Mouse (Mus musculus): ENCODE results near the gene Pts. TPM values are rescaled to one million over a fixed set of nuclear protein-coding genes. Genes with fewer than 3 reads are reported as not detected.

Pts gene
- polyA plus RNA-seq, 1 experiment from 2014 or later, result 87.9 TPM

DNA sequence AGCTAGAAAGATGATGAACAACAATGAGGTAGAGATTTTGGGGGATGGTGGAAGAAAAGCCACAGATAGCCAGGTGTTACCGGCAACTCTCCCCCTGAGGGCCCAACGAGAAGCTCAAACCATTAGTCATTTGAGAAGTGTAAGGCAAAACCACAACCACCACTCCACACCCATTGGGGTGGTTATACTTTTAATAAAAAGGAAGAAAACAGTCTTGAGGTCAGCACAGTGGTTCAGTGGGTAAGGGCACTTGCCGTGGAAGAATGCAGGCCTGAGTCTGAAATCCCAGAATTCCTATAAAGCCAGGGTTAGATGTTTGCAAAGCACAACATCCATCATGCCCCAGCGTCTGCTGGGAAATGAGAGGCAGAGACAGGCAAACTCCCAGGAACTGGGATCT, 8.8 kb upstream of the Pts start:
- H3K9me3 ChIP-seq (replicated peaks; ENCODE audit: control insufficient read depth, low read length), result no peaks in the 10 kb centered on the region; the same call in 1 of the 2 replicates
- WGBS (ENCODE audit: insufficient replicate concordance), result 67% methylated on average over 4 of the region's 4 CpGs
- H3K4me1 ChIP-seq (ENCODE audit: control insufficient read depth, insufficient read depth, low read length), result no peaks in the 10 kb centered on the region
- no peaks in the 10 kb centered on the region for H3K36me3 ChIP-seq (ENCODE audit: control insufficient read depth, insufficient read depth, low read length)
- no peak overlapping the region for H3K4me3 ChIP-seq (ENCODE audit: low read depth, low read length)
- no peaks in the 10 kb centered on the region for H3K27me3 ChIP-seq (ENCODE audit: control insufficient read depth, insufficient read depth, low read length)
- H3K9ac ChIP-seq (ENCODE audit: low read depth, low read length), result no peak overlapping the region
- H3K4me2 ChIP-seq, result no peak overlapping the region
- no peak overlapping the region for H3K27ac ChIP-seq (ENCODE audit: low read depth, low read length)
- ATAC-seq (replicated peaks; ENCODE audit: insufficient number of reproducible peaks, low FRiP score, low TSS enrichment), result no peak

GRCm38 (mm10) chr9:50536603-50537135, 8.1 kb upstream of the Pts start:
- Histone ChIP-seq H3K9ac (ENCODE audit: low read depth, low read length) (no peak overlapping the region), H3K4me1 (ENCODE audit: control insufficient read depth, insufficient read depth, low read length) (no peaks in the 10 kb centered on the region), H3K4me2 (no peak overlapping the region), H3K9me3 (replicated peaks; ENCODE audit: control insufficient read depth, low read length) (no peaks in the 10 kb centered on the region; the same call in 1 of the 2 replicates), H3K4me3 (ENCODE audit: low read depth, low read length) (no peak overlapping the region), H3K27me3 (ENCODE audit: control insufficient read depth, insufficient read depth, low read length) (no peaks in the 10 kb centered on the region), H3K27ac (ENCODE audit: low read depth, low read length) (no peak overlapping the region), H3K36me3 (ENCODE audit: control insufficient read depth, insufficient read depth, low read length) (no peaks in the 10 kb centered on the region)
- no peak for ATAC-seq (replicated peaks; ENCODE audit: insufficient number of reproducible peaks, low FRiP score, low TSS enrichment)
- 67% methylated on average over 7 of the region's 7 CpGs for whole genome bisulfite sequencing (ENCODE audit: insufficient replicate concordance)

DNA sequence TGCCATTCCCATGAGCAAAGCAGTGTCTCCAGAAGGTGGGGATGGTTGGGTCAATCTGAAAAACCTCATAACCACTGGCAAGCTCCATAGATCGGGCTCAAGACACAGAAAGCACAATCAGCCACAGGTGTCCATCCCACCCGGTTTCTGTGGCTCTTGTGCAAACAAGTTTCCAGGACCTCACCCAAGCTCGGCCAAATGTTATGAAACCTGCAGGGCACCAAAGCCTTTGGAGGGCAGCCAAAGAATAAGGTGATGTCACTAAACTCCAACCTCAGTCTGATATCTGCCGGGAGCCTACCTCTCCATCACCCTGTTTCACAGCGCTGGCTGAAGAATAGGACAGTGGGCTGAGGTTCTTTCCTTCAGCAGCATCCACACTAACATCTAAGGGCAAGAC, 7.4 kb upstream of the Pts start:
- H3K4me1 ChIP-seq (ENCODE audit: control insufficient read depth, insufficient read depth, low read length), result no peaks in the 10 kb centered on the region
- WGBS (ENCODE audit: insufficient replicate concordance), result 75% methylated on average over 5 of the region's 5 CpGs
- H3K4me3 ChIP-seq (ENCODE audit: low read depth, low read length), result no peak overlapping the region
- H3K9ac ChIP-seq (ENCODE audit: low read depth, low read length), result no peak overlapping the region
- H3K27ac ChIP-seq (ENCODE audit: low read depth, low read length), result no peak overlapping the region
- no peaks in the 10 kb centered on the region for H3K36me3 ChIP-seq (ENCODE audit: control insufficient read depth, insufficient read depth, low read length)
- H3K27me3 ChIP-seq (ENCODE audit: control insufficient read depth, insufficient read depth, low read length), result no peaks in the 10 kb centered on the region
- no peaks in the 10 kb centered on the region; the same call in 1 of the 2 replicates for H3K9me3 ChIP-seq (replicated peaks; ENCODE audit: control insufficient read depth, low read length)
- H3K4me2 ChIP-seq, result no peak overlapping the region
- ATAC-seq (replicated peaks; ENCODE audit: insufficient number of reproducible peaks, low FRiP score, low TSS enrichment), result no peak

DNA sequence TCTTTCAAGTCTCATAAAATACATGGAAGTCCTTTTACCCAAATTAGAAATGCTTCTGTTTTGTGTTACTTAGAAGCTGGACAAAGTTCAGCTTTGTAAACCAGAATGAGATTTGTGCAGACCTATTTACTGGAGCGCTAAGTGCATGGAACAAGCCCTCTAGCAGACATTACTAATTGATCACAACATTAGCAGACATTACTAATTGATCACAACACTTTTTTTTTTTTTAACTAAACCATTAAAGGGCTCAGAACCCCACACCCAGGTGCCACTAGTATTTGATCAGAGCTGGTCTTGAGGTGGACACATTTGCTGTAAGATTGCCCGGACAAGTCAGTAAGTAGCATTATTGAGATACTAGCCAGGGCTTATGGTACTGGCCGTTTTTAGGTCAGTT, 5.3 kb upstream of the Pts start:
- no peak overlapping the region for H3K9ac ChIP-seq (ENCODE audit: low read depth, low read length)
- 71% methylated on average over 3 of the region's 3 CpGs for WGBS (ENCODE audit: insufficient replicate concordance)
- H3K27ac ChIP-seq (ENCODE audit: low read depth, low read length), result no peak overlapping the region
- no peaks in the 10 kb centered on the region; the same call in 1 of the 2 replicates for H3K9me3 ChIP-seq (replicated peaks; ENCODE audit: control insufficient read depth, low read length)
- H3K36me3 ChIP-seq (ENCODE audit: control insufficient read depth, insufficient read depth, low read length), result no peaks in the 10 kb centered on the region
- no peak for ATAC-seq (replicated peaks; ENCODE audit: insufficient number of reproducible peaks, low FRiP score, low TSS enrichment)
- no peak overlapping the region for H3K4me3 ChIP-seq (ENCODE audit: low read depth, low read length)
- no peaks in the 10 kb centered on the region for H3K4me1 ChIP-seq (ENCODE audit: control insufficient read depth, insufficient read depth, low read length)
- H3K4me2 ChIP-seq, result no peak overlapping the region
- no peaks in the 10 kb centered on the region for H3K27me3 ChIP-seq (ENCODE audit: control insufficient read depth, insufficient read depth, low read length)

DNA sequence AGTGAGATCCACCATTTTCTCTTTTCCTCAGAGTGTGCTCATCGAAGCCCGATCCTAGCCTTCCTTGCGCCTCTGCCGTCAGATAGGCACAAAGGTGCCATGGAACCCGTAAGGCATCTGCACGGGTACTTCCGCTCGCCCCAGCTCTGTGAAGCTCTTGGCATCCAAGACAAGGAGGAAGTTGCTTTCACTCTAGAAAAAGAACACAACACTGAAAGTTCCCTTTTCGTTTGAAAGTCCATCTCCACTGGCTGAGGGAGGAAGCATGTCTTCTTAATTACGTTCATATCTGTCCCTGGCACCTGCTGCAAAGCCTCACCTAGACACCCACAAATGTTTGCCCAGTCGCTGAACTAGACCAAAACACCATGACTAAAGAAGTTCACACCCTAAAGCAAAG, 4.8 kb upstream of the Pts start:
- Histone ChIP-seq H3K27me3 (ENCODE audit: control insufficient read depth, insufficient read depth, low read length) (no peaks in the 10 kb centered on the region), H3K4me3 (ENCODE audit: low read depth, low read length) (no peak overlapping the region), H3K36me3 (ENCODE audit: control insufficient read depth, insufficient read depth, low read length) (no peaks in the 10 kb centered on the region), H3K27ac (ENCODE audit: low read depth, low read length) (no peak overlapping the region), H3K9ac (ENCODE audit: low read depth, low read length) (no peak overlapping the region), H3K4me1 (ENCODE audit: control insufficient read depth, insufficient read depth, low read length) (no peaks in the 10 kb centered on the region), H3K4me2 (no peak overlapping the region), H3K9me3 (replicated peaks; ENCODE audit: control insufficient read depth, low read length) (no peaks in the 10 kb centered on the region; the same call in 1 of the 2 replicates)
- ATAC-seq (replicated peaks; ENCODE audit: insufficient number of reproducible peaks, low FRiP score, low TSS enrichment), result no peak
- 76% methylated on average over 11 of the region's 11 CpGs for WGBS (ENCODE audit: insufficient replicate concordance)

- 19% methylated on average over 2 of the region's 2 CpGs for WGBS (ENCODE audit: insufficient replicate concordance)
- Histone ChIP-seq H3K27ac (ENCODE audit: low read depth, low read length) (no peak overlapping the region), H3K4me3 (ENCODE audit: low read depth, low read length) (no peak overlapping the region), H3K9me3 (replicated peaks; ENCODE audit: control insufficient read depth, low read length) (no peaks in the 10 kb centered on the region; the same call in 1 of the 2 replicates), H3K4me1 (ENCODE audit: control insufficient read depth, insufficient read depth, low read length) (peaks cover 5% of the 10 kb centered on the region), H3K4me2 (no peak overlapping the region), H3K9ac (ENCODE audit: low read depth, low read length) (no peak overlapping the region), H3K36me3 (ENCODE audit: control insufficient read depth, insufficient read depth, low read length) (no peaks in the 10 kb centered on the region), H3K27me3 (ENCODE audit: control insufficient read depth, insufficient read depth, low read length) (no peaks in the 10 kb centered on the region)
- no peak for ATAC-seq (replicated peaks; ENCODE audit: insufficient number of reproducible peaks, low FRiP score, low TSS enrichment)
Measured at GRCm38 (mm10) chr9:50530890-50531289, 2.4 kb upstream of the Pts start.

DNA sequence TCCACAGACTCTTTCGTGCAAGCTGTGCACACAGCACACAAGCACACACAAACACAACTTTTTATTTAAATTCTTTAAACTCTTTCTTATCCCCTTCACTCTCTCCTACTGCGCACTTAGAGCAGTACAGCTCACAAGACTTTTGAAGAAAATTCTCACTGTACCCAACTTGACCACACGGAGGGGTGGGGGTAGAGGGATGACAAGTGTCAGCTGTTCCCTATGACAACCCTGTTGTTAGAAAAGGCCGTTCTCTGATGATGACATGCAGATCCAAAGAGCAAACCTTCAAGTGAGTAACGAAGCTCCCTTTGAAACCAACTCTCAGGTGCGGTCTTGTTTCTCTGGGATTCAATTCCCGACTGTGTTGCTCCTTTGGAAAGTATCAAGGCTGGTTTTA, 664 bp downstream of the Pts start:
- ATAC-seq (replicated peaks; ENCODE audit: insufficient number of reproducible peaks, low FRiP score, low TSS enrichment), result no peak
- H3K4me1 ChIP-seq (ENCODE audit: control insufficient read depth, insufficient read depth, low read length), result peaks cover 5% of the 10 kb centered on the region
- no peaks in the 10 kb centered on the region for H3K36me3 ChIP-seq (ENCODE audit: control insufficient read depth, insufficient read depth, low read length)
- no peaks in the 10 kb centered on the region for H3K27me3 ChIP-seq (ENCODE audit: control insufficient read depth, insufficient read depth, low read length)
- peak overlapping the region; percentile 90 for H3K9ac ChIP-seq (ENCODE audit: low read depth, low read length)
- peak overlapping the region; percentile 73 for H3K4me3 ChIP-seq (ENCODE audit: low read depth, low read length)
- peak overlapping the region; percentile 77 for H3K4me2 ChIP-seq
- H3K27ac ChIP-seq (ENCODE audit: low read depth, low read length), result no peak overlapping the region
- WGBS (ENCODE audit: insufficient replicate concordance), result 41% methylated on average over 7 of the region's 7 CpGs
- H3K9me3 ChIP-seq (replicated peaks; ENCODE audit: control insufficient read depth, low read length), result no peaks in the 10 kb centered on the region

GRCm38 (mm10) chr9:50525585-50525984, 2.9 kb downstream of the Pts start:
- no peak overlapping the region for H3K4me2 ChIP-seq
- no peak for ATAC-seq (replicated peaks; ENCODE audit: insufficient number of reproducible peaks, low FRiP score, low TSS enrichment)
- no peaks in the 10 kb centered on the region for H3K9me3 ChIP-seq (replicated peaks; ENCODE audit: control insufficient read depth, low read length)
- H3K9ac ChIP-seq (ENCODE audit: low read depth, low read length), result no peak overlapping the region
- 79% methylated on average over 5 of the region's 5 CpGs for WGBS (ENCODE audit: insufficient replicate concordance)
- no peak overlapping the region for H3K4me3 ChIP-seq (ENCODE audit: low read depth, low read length)
- H3K27me3 ChIP-seq (ENCODE audit: control insufficient read depth, insufficient read depth, low read length), result no peaks in the 10 kb centered on the region
- peaks cover 5% of the 10 kb centered on the region for H3K4me1 ChIP-seq (ENCODE audit: control insufficient read depth, insufficient read depth, low read length)
- H3K27ac ChIP-seq (ENCODE audit: low read depth, low read length), result no peak overlapping the region
- H3K36me3 ChIP-seq (ENCODE audit: control insufficient read depth, insufficient read depth, low read length), result no peaks in the 10 kb centered on the region

GRCm38 (mm10) chr9:50524936-50525335, 3.6 kb downstream of the Pts start:
- Histone ChIP-seq H3K27me3 (ENCODE audit: control insufficient read depth, insufficient read depth, low read length) (no peaks in the 10 kb centered on the region), H3K9ac (ENCODE audit: low read depth, low read length) (no peak overlapping the region), H3K36me3 (ENCODE audit: control insufficient read depth, insufficient read depth, low read length) (no peaks in the 10 kb centered on the region), H3K9me3 (replicated peaks; ENCODE audit: control insufficient read depth, low read length) (no peaks in the 10 kb centered on the region), H3K27ac (ENCODE audit: low read depth, low read length) (no peak overlapping the region), H3K4me2 (no peak overlapping the region), H3K4me1 (ENCODE audit: control insufficient read depth, insufficient read depth, low read length) (peaks cover 5% of the 10 kb centered on the region), H3K4me3 (ENCODE audit: low read depth, low read length) (no peak overlapping the region)
- no peak for ATAC-seq (replicated peaks; ENCODE audit: insufficient number of reproducible peaks, low FRiP score, low TSS enrichment)
- WGBS (ENCODE audit: insufficient replicate concordance), result 89% methylated on average over 5 of the region's 5 CpGs

Data from heart, embryonic 11.5 days (tissue).